Mouse (Mus musculus) frontal cortex, postnatal 36 days (tissue): ENCODE measurements around the gene Edem2.

Experiments used
- DNase-seq, 2 experiments: peaks; one replicate each; pipeline ENCODE4 v3.0.0; 2022; ENCODE audit warnings: low spot score in 2 of 2

The Edem2 gene

GRCm38 (mm10) chr2:155687746-155688145 lies 41.5 kb downstream of the Edem2 start:
- no peak for DNase-seq

GRCm38 (mm10) chr2:155686572-155686971 lies 42.7 kb downstream of the Edem2 start:
- no peak for DNase-seq

- DNase-seq = no peak
Observed at GRCm38 (mm10) chr2:155683821-155684220, 45.5 kb downstream of the Edem2 start.

DNA sequence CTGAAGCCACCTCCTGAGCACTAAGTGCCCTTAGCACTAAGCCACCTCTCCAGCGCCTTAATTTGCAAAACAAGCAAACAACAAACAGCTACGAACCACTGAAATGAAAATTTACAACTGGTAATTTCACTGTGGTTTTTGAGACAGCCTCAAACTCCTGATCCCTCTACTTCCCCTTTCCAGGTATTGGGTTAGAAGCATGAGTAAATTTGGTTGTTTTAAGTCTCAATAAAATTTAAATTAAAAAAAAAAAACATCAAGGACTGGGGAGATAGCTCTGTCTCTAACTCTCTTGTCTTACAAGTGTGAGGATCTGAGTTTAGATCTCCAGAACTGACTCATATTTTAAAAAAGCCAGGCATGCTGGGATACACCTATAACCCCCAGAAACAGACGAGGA lies 46.1 kb downstream of the Edem2 start:
- DNase-seq = no peak

GRCm38 (mm10) chr2:155681874-155682273 lies 47.4 kb downstream of the Edem2 start:
- no peak for DNase-seq

- no peak for DNase-seq
Observed at GRCm38 (mm10) chr2:155681194-155681593, 48.1 kb downstream of the Edem2 start.

DNA sequence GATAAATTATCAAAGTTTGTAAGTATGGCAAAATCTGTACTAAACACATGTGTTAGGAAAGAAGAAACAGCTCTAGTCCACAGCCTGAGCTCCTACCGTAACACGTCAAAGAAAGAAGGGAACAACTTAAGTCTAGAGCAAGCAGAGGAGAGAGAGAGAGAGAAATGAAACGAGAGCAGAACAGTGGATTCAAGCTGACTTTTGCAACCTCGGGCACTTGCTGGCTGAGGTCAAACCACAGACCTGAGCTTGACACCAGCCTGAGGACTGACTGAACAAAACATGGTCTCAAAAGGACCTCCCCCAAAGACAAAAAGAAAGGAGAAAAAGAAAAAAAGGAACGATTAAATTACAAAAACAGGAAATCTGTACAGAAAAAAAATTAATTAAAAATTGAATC lies 48.7 kb downstream of the Edem2 start:
- DNase-seq = no peak

DNA sequence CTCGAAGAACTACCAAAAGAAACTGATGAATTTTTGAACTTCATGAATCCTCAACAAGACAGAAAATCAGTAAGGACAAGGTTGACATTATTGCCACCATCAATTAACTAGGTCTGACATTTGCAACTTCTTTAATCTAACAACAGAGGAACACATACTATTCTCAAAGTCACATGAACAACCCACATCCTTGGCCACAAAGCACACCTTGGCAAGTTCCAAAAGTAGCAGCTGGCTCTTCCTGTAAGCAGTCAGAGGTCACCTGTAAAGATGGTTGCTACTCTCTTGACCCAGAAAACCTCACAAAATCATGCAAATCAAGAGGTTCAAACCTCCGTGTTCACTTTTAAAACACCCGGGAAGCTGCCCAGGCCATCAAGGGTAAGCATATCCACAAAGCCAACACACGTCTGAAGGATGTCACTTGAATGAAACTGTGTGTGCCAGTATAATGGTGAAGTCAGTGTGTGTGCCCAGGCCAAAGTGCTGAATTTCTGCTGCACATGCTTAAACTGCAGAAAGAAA lies 49.6 kb downstream of the Edem2 start:
- DNase-seq = no peak

DNA sequence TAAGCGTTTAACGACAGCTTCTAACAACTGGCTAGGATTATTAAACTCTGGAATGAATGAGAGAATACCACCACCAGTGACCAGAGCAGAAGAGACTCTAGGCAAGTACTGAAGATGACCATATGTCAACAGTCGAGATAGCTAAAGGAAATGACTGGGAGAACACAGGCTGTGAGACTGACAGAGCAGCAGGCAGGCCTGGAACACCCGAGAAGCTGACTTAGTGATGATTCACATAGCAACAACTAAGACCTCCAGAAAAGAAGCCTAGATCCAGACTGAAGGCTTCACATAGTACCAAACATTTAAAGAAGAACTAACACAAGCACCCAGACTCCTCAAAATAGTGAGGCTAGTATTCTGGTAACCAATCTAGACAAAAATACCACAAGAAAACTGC lies 54.2 kb downstream of the Edem2 start:
- DNase-seq = no peak

DNA sequence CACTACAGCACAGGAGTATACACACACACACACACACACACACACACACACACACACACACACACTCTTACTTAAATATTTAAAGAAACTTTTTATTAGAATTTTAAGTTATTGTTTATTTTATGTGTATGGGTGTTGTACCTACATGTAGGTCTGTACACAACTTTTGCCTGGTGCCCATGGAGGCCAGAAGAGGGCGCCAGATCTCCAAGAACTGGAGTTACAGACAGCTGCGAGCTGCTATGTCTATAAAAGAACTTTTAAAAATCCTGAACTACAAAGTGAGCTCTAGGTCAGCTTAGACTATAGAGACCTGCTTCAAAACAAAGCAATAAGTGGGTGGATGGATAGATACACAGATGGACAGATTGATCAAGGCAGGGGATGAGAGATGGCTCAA lies 55.7 kb downstream of the Edem2 start:
- DNase-seq = peak in 1 of 2 experiments; percentile 46

GRCm38 (mm10) chr2:155671236-155671635 lies 58.0 kb downstream of the Edem2 start:
- no peak for DNase-seq

GRCm38 (mm10) chr2:155668461-155668860 lies 60.8 kb downstream of the Edem2 start:
- no peak for DNase-seq

DNA sequence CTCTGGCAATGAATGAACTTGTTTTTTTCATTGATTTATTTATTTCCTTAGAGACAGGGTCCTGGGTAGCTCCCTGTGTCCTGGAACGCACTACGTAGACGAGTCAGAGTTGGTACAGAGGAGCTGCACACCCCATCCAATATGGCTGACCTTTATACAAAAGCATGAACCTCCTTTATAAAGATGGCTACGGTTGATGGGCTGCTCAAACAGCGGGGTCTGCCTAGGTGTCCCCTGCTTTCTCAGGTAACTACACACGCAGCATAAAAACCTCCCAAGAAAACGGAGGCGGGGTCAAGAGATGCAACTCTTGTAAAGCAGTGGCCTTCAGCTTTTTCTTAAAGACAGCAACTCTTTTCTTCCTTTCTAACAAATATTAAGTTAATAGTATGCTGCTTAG lies 61.4 kb downstream of the Edem2 start:
- DNase-seq = no peak

DNA sequence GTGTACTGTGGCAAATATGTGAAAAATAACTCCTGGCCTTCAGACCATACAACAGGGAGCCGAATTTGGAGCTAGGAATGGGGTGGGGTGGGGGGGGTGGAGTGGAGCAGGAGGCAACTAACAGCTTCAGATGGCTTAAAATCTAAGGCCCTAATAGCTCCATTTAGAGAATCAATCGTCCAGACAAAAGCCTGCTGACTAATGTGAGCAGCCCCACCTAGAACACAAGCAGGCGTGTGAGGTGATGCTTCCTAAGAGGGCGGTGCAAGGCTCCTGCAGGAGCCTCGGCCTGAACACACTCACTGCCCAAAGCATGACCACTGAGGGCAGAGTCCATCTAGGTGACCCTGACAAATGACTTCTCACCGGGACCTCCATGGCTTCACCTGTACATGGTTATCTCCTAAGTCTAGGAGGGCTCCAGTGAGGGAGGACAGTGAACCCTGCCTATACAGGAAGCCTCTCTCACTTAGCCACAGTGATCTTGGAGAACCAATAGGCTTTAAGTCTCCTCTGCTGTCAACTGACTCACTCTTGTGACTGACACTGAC lies 65.3 kb downstream of the Edem2 start:
- DNase-seq = no peak

GRCm38 (mm10) chr2:155663097-155663496 lies 66.2 kb downstream of the Edem2 start:
- DNase-seq = peak in 1 of 2 experiments; percentile 72

GRCm38 (mm10) chr2:155662390-155662789 lies 66.9 kb downstream of the Edem2 start:
- no peak for DNase-seq

DNA sequence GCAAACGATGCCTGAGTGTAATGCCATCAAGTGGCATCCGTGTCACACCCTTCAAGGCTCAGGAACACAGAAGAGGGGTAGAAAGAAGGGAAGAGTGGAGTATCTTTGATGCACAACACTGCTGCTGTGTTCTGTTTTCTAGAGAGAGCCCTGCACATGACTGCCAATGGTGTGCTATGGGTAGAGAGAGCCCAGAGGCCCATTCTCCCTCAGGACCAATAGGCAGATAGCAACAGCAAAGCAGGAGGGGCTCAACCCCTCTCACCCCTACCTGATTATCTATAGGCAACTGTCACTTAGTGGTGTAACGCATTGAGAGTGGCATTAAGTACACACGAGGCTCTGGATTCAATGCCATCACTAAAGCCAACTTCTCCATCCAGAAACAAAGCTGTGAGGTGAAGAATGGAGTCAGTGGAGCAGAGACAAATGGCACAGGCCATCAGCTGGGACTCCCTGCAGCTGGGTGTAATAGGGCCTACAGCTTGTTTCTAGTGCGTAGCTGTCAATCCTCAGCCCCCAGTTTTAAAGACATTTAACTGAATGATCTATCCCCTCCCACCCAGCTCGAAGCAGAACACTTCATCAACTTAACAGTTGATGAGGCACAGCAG lies 73.4 kb downstream of the Edem2 start:
- no peak for DNase-seq

DNA sequence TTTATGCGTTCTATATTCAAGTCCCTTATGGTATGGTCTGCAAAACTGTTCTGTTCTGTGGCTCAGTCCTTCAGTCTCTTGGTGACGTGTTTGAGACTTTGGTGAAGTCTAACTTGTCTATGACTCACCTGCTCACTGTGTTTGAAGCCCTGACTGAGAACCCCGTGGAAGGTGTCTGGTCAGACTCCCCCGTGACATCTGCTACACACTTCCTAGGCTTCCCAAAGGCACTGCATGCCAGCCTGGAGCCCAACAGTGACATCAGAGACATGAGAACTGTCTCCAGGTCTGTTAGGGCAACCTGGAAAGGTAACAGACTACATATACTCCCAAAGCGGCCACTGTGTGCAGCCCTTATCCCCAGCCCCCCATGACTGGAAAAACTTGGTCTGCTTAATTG lies 76.7 kb downstream of the Edem2 start:
- no peak for DNase-seq
